Mouse (Mus musculus): ENCODE measurements around the gene Nhsl1. TPM values are rescaled to one million over a fixed set of nuclear protein-coding genes. Genes with fewer than 3 reads are reported as not detected.

Gene Nhsl1
- total RNA-seq, 2 experiments from 2014 or later, result 6.6 to 7.5 TPM

GRCm38 (mm10) chr10:18340930-18341329 is 22.1 kb downstream of the Nhsl1 start:
- DNase-seq, result no peak
- intact Hi-C loops (cut with DNase I; ENCODE audit: low total_unique reads), result no loop called here

- intact Hi-C loops (cut with DNase I; ENCODE audit: low total_unique reads), result no loop called here
- no peak for DNase-seq
These were observed 22.8 kb downstream of the Nhsl1 start for GRCm38 (mm10) chr10:18341444-18342196.

- no peak for DNase-seq
- intact Hi-C loops (cut with DNase I; ENCODE audit: low total_unique reads), result no loop called here
These were observed 28.4 kb downstream of the Nhsl1 start for GRCm38 (mm10) chr10:18347231-18347630.

GRCm38 (mm10) chr10:18350781-18351180 is 32.0 kb downstream of the Nhsl1 start:
- intact Hi-C loops (cut with DNase I; ENCODE audit: low total_unique reads), result no loop called here
- no peak for DNase-seq

- DNase-seq, result no peak
- intact Hi-C loops (cut with DNase I; ENCODE audit: low total_unique reads), result no loop called here
These were observed 34.2 kb downstream of the Nhsl1 start for GRCm38 (mm10) chr10:18352937-18353336.

GRCm38 (mm10) chr10:18354103-18354502 is 35.3 kb downstream of the Nhsl1 start:
- intact Hi-C loops (cut with DNase I; ENCODE audit: low total_unique reads), result no loop called here
- DNase-seq, result no peak

- DNase-seq, result no peak
- intact Hi-C loops (cut with DNase I; ENCODE audit: low total_unique reads), result no loop called here
These were observed 37.7 kb downstream of the Nhsl1 start for GRCm38 (mm10) chr10:18356461-18356860.

GRCm38 (mm10) chr10:18357212-18357611 is 38.4 kb downstream of the Nhsl1 start:
- intact Hi-C loops (cut with DNase I; ENCODE audit: low total_unique reads), result no loop called here
- no peak for DNase-seq

GRCm38 (mm10) chr10:18358461-18358860 is 39.7 kb downstream of the Nhsl1 start:
- intact Hi-C loops (cut with DNase I; ENCODE audit: low total_unique reads), result no loop called here
- DNase-seq, result no peak

GRCm38 (mm10) chr10:18360175-18360574 is 41.4 kb downstream of the Nhsl1 start:
- no peak for DNase-seq
- intact Hi-C loops (cut with DNase I; ENCODE audit: low total_unique reads), result no loop called here

- DNase-seq, result no peak
- intact Hi-C loops (cut with DNase I; ENCODE audit: low total_unique reads), result no loop called here
These were observed 46.6 kb downstream of the Nhsl1 start for GRCm38 (mm10) chr10:18365432-18365831.

GRCm38 (mm10) chr10:18366697-18367096 is 47.9 kb downstream of the Nhsl1 start:
- no peak for DNase-seq
- intact Hi-C loops (cut with DNase I; ENCODE audit: low total_unique reads), result no loop called here

GRCm38 (mm10) chr10:18368111-18368510 is 49.3 kb downstream of the Nhsl1 start:
- intact Hi-C loops (cut with DNase I; ENCODE audit: low total_unique reads), result no loop called here

GRCm38 (mm10) chr10:18370475-18371286 is 51.9 kb downstream of the Nhsl1 start:
- intact Hi-C loops (cut with DNase I; ENCODE audit: low total_unique reads), result no loop called here
- DNase-seq, result no peak

More at GRCm38 (mm10) chr10:18368111-18368510, 49.3 kb downstream of the Nhsl1 start:
- DNase-seq, result no peak

- intact Hi-C loops (cut with DNase I; ENCODE audit: low total_unique reads), result no loop called here
- DNase-seq, result no peak
These were observed 53.1 kb downstream of the Nhsl1 start for GRCm38 (mm10) chr10:18371866-18372265.

- intact Hi-C loops (cut with DNase I; ENCODE audit: low total_unique reads), result no loop called here
These were observed 56.5 kb downstream of the Nhsl1 start for GRCm38 (mm10) chr10:18375301-18375700.

GRCm38 (mm10) chr10:18384766-18385165 is 66.0 kb downstream of the Nhsl1 start:
- intact Hi-C loops (cut with DNase I; ENCODE audit: low total_unique reads), result no loop called here

More at GRCm38 (mm10) chr10:18375301-18375700, 56.5 kb downstream of the Nhsl1 start:
- no peak for DNase-seq

GRCm38 (mm10) chr10:18386224-18386623 is 67.4 kb downstream of the Nhsl1 start:
- intact Hi-C loops (cut with DNase I; ENCODE audit: low total_unique reads), result no loop called here
- no peak for DNase-seq

More at GRCm38 (mm10) chr10:18384766-18385165, 66.0 kb downstream of the Nhsl1 start:
- no peak for DNase-seq

- DNase-seq, result peak; percentile 47
- intact Hi-C loops (cut with DNase I; ENCODE audit: low total_unique reads), result no loop called here
These were observed 70.2 kb downstream of the Nhsl1 start for GRCm38 (mm10) chr10:18388784-18389575.

GRCm38 (mm10) chr10:18390004-18390403 is 71.2 kb downstream of the Nhsl1 start:
- no peak for DNase-seq
- intact Hi-C loops (cut with DNase I; ENCODE audit: low total_unique reads), result loop anchor here (2.0 kb wide), 1 partner anchor 139 kb away; no protein-coding TSS in a partner anchor
